Mouse (Mus musculus) cerebellum, adult 2 months (tissue): ENCODE results near the gene Coq9. TPM values are rescaled to one million over a fixed set of nuclear protein-coding genes. Genes with fewer than 3 reads are reported as not detected.

Experiments used
- DNase-seq, 2 experiments: peaks; one replicate each; pipeline ENCODE4 v3.0.0; 2021
- H3K27ac ChIP-seq: fragments of 200-500 bp; 2 replicates; pipeline ENCODE4 v1.5.1; 2012; ENCODE audit warnings: low read length, control low read depth, inconsistent platforms; ENCODE audit not compliant: insufficient read depth
- H3K27me3 ChIP-seq: fragments of 200-500 bp; 2 replicates; pipeline ENCODE4 v1.6.1; 2012; ENCODE audit warnings: inconsistent platforms, mild to moderate bottlenecking, low read length, moderate library complexity; ENCODE audit not compliant: control insufficient read depth, insufficient read depth
- H3K4me1 ChIP-seq: fragments of 200-500 bp; 2 replicates; pipeline ENCODE4 v1.6.1; 2011; ENCODE audit warnings: low read length; ENCODE audit not compliant: control insufficient read depth, insufficient read depth
- H3K4me3 ChIP-seq: fragments of 200-500 bp; replicated peaks from 2 replicates; pipeline ENCODE3; 2011; ENCODE audit warnings: mild to moderate bottlenecking, low read depth, low read length, control low read depth; ENCODE audit not compliant: insufficient read depth
- CTCF ChIP-seq: fragments of 200-500 bp; IDR thresholded peaks from 2 replicates; pipeline ENCODE4 v1.5.1; 2011; ENCODE audit warnings: low read depth, mild to moderate bottlenecking, control low read depth, low read length, moderate library complexity, borderline replicate concordance; ENCODE audit not compliant: insufficient read depth
- POLR2A ChIP-seq: fragments of 200-500 bp; IDR thresholded peaks from 2 replicates; pipeline ENCODE4 v1.6.1; 2011; ENCODE audit warnings: low read length, control low read depth, borderline replicate concordance; ENCODE audit not compliant: insufficient read depth
- WGBS: fragments of 180-500 bp; shearing (Covaris S2); methylation state at CpG from one replicate; pipeline ENCODE4 v1.1.7; 2018; 5-methylcytosine and 5-hydroxymethylcytosine counted together
- polyA plus RNA-seq: library from polyadenylated mRNA; depleted of rRNA; stranded (reverse); fragments of >200 nt; gene quantifications from 2 replicates; pipeline ENCODE4 v1.2.3, GENCODE M21; 2012

Gene Coq9
- polyA plus RNA-seq, 1 experiment = 155 TPM

- TF ChIP-seq POLR2A (no peak), CTCF (peak; percentile 59; the same call in 1 of the 2 replicates)
- H3K4me3 ChIP-seq = peak overlapping the region; percentile 65
- H3K27me3 ChIP-seq = no peaks in the 10 kb centered on the region
- H3K27ac ChIP-seq = no peak overlapping the region
- WGBS = 21% methylated on average over 6 of the region's 6 CpGs
- H3K4me1 ChIP-seq = no peaks in the 10 kb centered on the region
- DNase-seq = peak; percentile 84 to 88
Measured at GRCm38 (mm10) chr8:94812645-94813098, 25.4 kb upstream of the Coq9 start.

GRCm38 (mm10) chr8:94814556-94814955, 23.6 kb upstream of the Coq9 start:
- H3K27ac ChIP-seq = no peak overlapping the region
- WGBS = 0% methylated on average over 1 of the region's 1 CpGs
- H3K4me3 ChIP-seq = no peak overlapping the region
- no peaks in the 10 kb centered on the region for H3K27me3 ChIP-seq
- DNase-seq = no peak
- no peaks in the 10 kb centered on the region for H3K4me1 ChIP-seq
- TF ChIP-seq POLR2A (no peak), CTCF (peak; percentile 48; the same call in 1 of the 2 replicates)

GRCm38 (mm10) chr8:94817933-94818332, 20.2 kb upstream of the Coq9 start:
- WGBS = 90% methylated on average over 11 of the region's 11 CpGs
- Histone ChIP-seq H3K27ac (no peak overlapping the region), H3K27me3 (no peaks in the 10 kb centered on the region), H3K4me1 (no peaks in the 10 kb centered on the region; the same call in 1 of the 2 replicates), H3K4me3 (no peak overlapping the region)
- TF ChIP-seq CTCF (no peak), POLR2A (no peak)
- no peak for DNase-seq

- 40% methylated on average over 6 of the region's 6 CpGs for WGBS
- DNase-seq = no peak
- Histone ChIP-seq H3K4me3 (no peak overlapping the region), H3K27ac (no peak overlapping the region), H3K4me1 (no peaks in the 10 kb centered on the region; the same call in 1 of the 2 replicates), H3K27me3 (no peaks in the 10 kb centered on the region)
- TF ChIP-seq CTCF (no peak), POLR2A (no peak)
Measured at GRCm38 (mm10) chr8:94819671-94820179, 18.4 kb upstream of the Coq9 start.

- 79% methylated on average over 7 of the region's 7 CpGs for WGBS
- no peak for TF ChIP-seq CTCF
- TF ChIP-seq POLR2A = no peak
- Histone ChIP-seq H3K27ac (no peak overlapping the region), H3K4me3 (no peak overlapping the region), H3K4me1 (no peaks in the 10 kb centered on the region; the same call in 1 of the 2 replicates), H3K27me3 (no peaks in the 10 kb centered on the region)
- no peak for DNase-seq
Measured at GRCm38 (mm10) chr8:94820553-94820952, 17.6 kb upstream of the Coq9 start.

- no peak overlapping the region for H3K27ac ChIP-seq
- no peak for DNase-seq
- 83% methylated on average over 2 of the region's 2 CpGs for WGBS
Measured at GRCm38 (mm10) chr8:94821381-94821780, 16.7 kb upstream of the Coq9 start.

GRCm38 (mm10) chr8:94822637-94823560, 15.2 kb upstream of the Coq9 start:
- Histone ChIP-seq H3K27ac (no peak overlapping the region), H3K4me3 (no peak overlapping the region), H3K4me1 (no peaks in the 10 kb centered on the region; the same call in 1 of the 2 replicates), H3K27me3 (no peaks in the 10 kb centered on the region)
- DNase-seq = peak in 1 of 2 experiments; percentile 51
- no peak for TF ChIP-seq POLR2A
- TF ChIP-seq CTCF = peak; percentile 65
- WGBS = 83% methylated on average over 23 of the region's 23 CpGs

More at GRCm38 (mm10) chr8:94821381-94821780, 16.7 kb upstream of the Coq9 start:
- TF ChIP-seq CTCF (no peak), POLR2A (no peak)
- no peak overlapping the region for H3K4me3 ChIP-seq
- no peaks in the 10 kb centered on the region; the same call in 1 of the 2 replicates for H3K4me1 ChIP-seq
- H3K27me3 ChIP-seq = no peaks in the 10 kb centered on the region

GRCm38 (mm10) chr8:94825170-94825569, 13.0 kb upstream of the Coq9 start:
- Histone ChIP-seq H3K4me1 (no peaks in the 10 kb centered on the region; the same call in 1 of the 2 replicates), H3K27me3 (no peaks in the 10 kb centered on the region), H3K4me3 (no peak overlapping the region), H3K27ac (no peak overlapping the region)
- no peak for TF ChIP-seq POLR2A
- no peak for DNase-seq
- 81% methylated on average over 6 of the region's 6 CpGs for WGBS
